Mouse (Mus musculus) liver, embryonic 16.5 days (tissue): ENCODE results near the gene Hexim2. TPM values are rescaled to one million over a fixed set of nuclear protein-coding genes. Genes with fewer than 3 reads are reported as not detected.
A peak's percentile ranks its signal among the peaks of the same experiment; 100 is the strongest.

Experiments used
- ATAC-seq: fragments of 200-750 bp; cut with Nextera tagmentation; 2 replicates; pipeline ENCODE4 v1.8.0; 2017; ENCODE audit warnings: low read depth, mild to moderate bottlenecking, moderate number of reproducible peaks, moderate library complexity
- H3K27ac ChIP-seq: fragments of 300-500 bp; sonication (generic); 2 replicates; pipeline ENCODE4 v1.5.1; 2014; ENCODE audit warnings: mild to moderate bottlenecking, low read length
- H3K27me3 ChIP-seq: fragments of 300-500 bp; sonication (generic); 2 replicates; pipeline ENCODE4 v1.6.1; 2014; ENCODE audit warnings: low read depth, low read length, mixed read lengths; ENCODE audit not compliant: control insufficient read depth, insufficient read depth
- H3K36me3 ChIP-seq: fragments of 300-500 bp; sonication (generic); 2 replicates; pipeline ENCODE4 v1.6.1; 2014; ENCODE audit warnings: mild to moderate bottlenecking; ENCODE audit not compliant: control insufficient read depth, insufficient read depth
- H3K4me1 ChIP-seq: fragments of 300-500 bp; sonication (generic); 2 replicates; pipeline ENCODE4 v1.6.1; 2014; ENCODE audit warnings: low read depth, low read length, mixed read lengths; ENCODE audit not compliant: control insufficient read depth
- H3K4me2 ChIP-seq: fragments of 300-500 bp; sonication (generic); 2 replicates; pipeline ENCODE4 v1.6.1; 2014; ENCODE audit warnings: low read depth, low read length, mixed read lengths
- H3K4me3 ChIP-seq: fragments of 300-500 bp; sonication (generic); 2 replicates; pipeline ENCODE4 v1.5.1; 2014; ENCODE audit warnings: low read depth, mild to moderate bottlenecking, low read length
- H3K9ac ChIP-seq: fragments of 300-500 bp; sonication (generic); 2 replicates; pipeline ENCODE4 v1.6.1; 2014; ENCODE audit warnings: low read depth, low read length
- H3K9me3 ChIP-seq: fragments of 300-500 bp; sonication (generic); replicated peaks from 2 replicates; pipeline ENCODE4 v1.6.1; 2016; ENCODE audit warnings: low read length; ENCODE audit not compliant: control insufficient read depth
- WGBS: fragments of 180-500 bp; shearing (Covaris S2); extraction: QIAGEN DNeasy Blood & Tissue Kit; methylation state at CpG from one replicate; pipeline ENCODE4 v1.1.7; 2014; ENCODE audit not compliant: insufficient replicate concordance; 5-methylcytosine and 5-hydroxymethylcytosine counted together
- polyA plus RNA-seq: library from polyadenylated mRNA; unstranded; fragments of >200 nt; fragmentation: Nextera tagmentation; extraction: Ambion mirVana; gene quantifications from 2 replicates; pipeline ENCODE4 v1.2.1, GENCODE M21; 2015

Hexim2 gene
- polyA plus RNA-seq, 1 experiment from 2014 or later, result 5.2 TPM

DNA sequence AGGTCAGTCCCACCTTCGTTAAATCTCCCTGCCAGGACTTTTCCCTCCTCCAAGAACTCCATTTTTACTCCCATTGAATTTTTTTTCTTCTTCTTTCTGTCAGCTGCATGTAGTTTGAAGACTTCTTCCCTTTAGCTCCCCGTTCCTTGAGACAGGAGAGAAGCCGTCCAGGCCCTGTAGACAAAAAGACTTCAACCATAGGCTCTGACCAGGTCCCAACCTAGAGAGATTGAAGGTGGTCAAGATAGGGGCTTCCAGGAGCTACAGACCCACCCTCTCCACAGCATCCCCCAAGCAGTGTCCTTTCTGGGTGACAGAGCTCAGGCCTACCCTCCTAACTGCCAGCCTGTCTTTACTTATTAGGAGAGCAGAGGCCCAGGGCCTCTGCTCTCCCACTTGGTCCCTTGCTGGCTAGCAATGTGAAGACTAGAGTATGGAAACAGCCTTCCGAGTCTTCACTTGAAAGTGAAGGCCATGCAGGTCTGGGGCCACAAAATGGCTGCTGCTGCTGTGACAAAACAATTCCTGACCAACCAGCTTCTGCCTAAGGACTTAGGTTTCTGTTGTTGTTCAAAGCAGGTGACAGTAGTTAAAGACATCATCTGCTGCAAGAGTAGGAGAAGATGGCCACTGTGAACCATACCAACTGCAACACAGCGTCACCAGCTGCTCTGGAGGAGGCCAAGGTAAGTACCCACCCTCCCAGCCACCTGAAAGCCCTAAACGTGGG lies 1.4 kb downstream of the Hexim2 start:
- peak overlapping the region; percentile 77 for H3K4me2 ChIP-seq
- ATAC-seq, result no peak
- H3K9me3 ChIP-seq, result no peaks in the 10 kb centered on the region
- H3K27ac ChIP-seq, result peak overlapping the region; percentile 94
- H3K27me3 ChIP-seq, result no peaks in the 10 kb centered on the region
- peak overlapping the region; percentile 94 for H3K4me3 ChIP-seq
- H3K4me1 ChIP-seq, result peaks cover 45% of the 10 kb centered on the region
- H3K36me3 ChIP-seq, result no peaks in the 10 kb centered on the region
- 37% methylated on average over 6 of the region's 6 CpGs for WGBS
- H3K9ac ChIP-seq, result peak overlapping the region; percentile 98

- Histone ChIP-seq H3K4me3 (peak overlapping the region; percentile 8; the same call in 1 of the 2 replicates), H3K9me3 (no peaks in the 10 kb centered on the region), H3K4me1 (peaks cover 45% of the 10 kb centered on the region), H3K27ac (peak overlapping the region; percentile 94), H3K4me2 (peak overlapping the region; percentile 77), H3K9ac (peak overlapping the region; percentile 98; the same call in 1 of the 2 replicates), H3K36me3 (no peaks in the 10 kb centered on the region; the same call in 1 of the 2 replicates), H3K27me3 (no peaks in the 10 kb centered on the region)
- no peak for ATAC-seq
- WGBS, result 52% methylated on average over 3 of the region's 3 CpGs
Measured at GRCm38 (mm10) chr11:103134221-103134620, 2.0 kb downstream of the Hexim2 start.

GRCm38 (mm10) chr11:103136039-103136577 lies 3.9 kb downstream of the Hexim2 start:
- Histone ChIP-seq H3K9ac (no peak overlapping the region), H3K4me2 (no peak overlapping the region), H3K27me3 (no peaks in the 10 kb centered on the region), H3K36me3 (no peaks in the 10 kb centered on the region; the same call in 1 of the 2 replicates), H3K4me1 (peaks cover 35% of the 10 kb centered on the region), H3K4me3 (no peak overlapping the region), H3K9me3 (no peaks in the 10 kb centered on the region), H3K27ac (no peak overlapping the region)
- ATAC-seq, result no peak
- 12% methylated on average over 8 of the region's 8 CpGs for WGBS

DNA sequence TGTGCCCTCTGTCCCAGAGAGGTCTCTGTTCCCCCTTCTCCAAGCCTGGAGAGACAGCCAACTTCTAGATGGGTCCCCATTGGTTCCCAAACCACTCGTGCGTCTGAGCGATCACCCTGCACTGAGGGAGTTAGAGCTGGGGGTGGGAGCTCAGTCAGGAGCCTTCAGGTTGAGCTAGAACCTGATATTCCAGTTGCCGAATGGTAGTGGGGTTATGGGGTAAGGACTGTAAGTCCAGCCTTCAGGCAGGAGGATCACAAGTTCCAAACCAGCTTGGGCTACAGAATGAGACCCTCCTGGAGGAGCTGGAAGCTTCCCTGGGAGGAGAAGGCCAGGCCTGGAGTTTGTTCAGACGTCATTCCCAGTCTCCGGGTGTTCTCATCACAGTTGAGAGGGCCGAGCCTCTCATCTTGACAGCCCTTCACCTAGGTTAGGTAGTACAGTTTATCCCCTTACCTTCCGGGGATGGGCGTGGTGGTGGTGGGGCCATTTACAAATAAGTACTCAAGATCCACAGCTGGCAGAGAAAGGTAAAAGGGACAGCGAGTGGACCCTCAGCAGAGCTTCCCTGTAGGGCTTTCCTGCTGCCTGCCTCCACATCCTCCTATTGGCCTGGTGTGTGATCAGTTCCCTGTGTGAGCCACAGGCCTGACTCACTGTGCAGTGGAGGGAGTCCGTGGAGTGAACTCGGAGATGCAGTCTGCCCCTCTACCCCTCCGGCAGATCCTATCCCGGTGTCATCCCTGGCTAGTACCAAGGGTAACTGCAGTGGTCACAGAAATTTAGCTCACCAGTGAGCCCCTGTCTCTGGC lies 7.9 kb downstream of the Hexim2 start:
- peaks cover 35% of the 10 kb centered on the region for H3K4me1 ChIP-seq
- peak overlapping the region; percentile 15; the same call in 1 of the 2 replicates for H3K27ac ChIP-seq

DNA sequence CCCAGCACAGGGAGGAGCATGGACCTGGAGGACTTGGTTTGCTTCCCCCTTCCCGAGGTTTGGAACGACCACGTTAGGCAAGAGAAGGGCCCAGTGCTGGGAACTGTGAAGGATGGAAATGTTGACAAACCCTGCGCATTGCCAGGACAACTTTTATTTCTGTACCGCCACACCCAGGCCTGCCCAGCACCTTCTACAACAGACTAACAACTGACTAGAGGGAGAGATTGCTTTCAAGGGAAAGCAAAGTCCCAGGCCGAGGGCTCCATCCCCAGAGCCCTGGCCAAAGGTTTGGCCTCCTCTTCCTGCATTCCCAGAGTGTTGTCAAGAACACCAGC lies 8.5 kb downstream of the Hexim2 start:
- Histone ChIP-seq H3K4me3 (no peak overlapping the region), H3K36me3 (no peaks in the 10 kb centered on the region; the same call in 1 of the 2 replicates), H3K27me3 (no peaks in the 10 kb centered on the region), H3K27ac (peak overlapping the region; percentile 15; the same call in 1 of the 2 replicates), H3K4me1 (peaks cover 30% of the 10 kb centered on the region), H3K9ac (no peak overlapping the region), H3K4me2 (no peak overlapping the region), H3K9me3 (no peaks in the 10 kb centered on the region)
- 62% methylated on average over 6 of the region's 6 CpGs for WGBS
- no peak for ATAC-seq

More for the DNA sequence above, 7.9 kb downstream of the Hexim2 start:
- no peak for ATAC-seq
- H3K9ac ChIP-seq, result no peak overlapping the region
- no peaks in the 10 kb centered on the region for H3K9me3 ChIP-seq
- H3K4me3 ChIP-seq, result no peak overlapping the region
- WGBS, result 74% methylated on average over 14 of the region's 14 CpGs
- H3K4me2 ChIP-seq, result no peak overlapping the region
- no peaks in the 10 kb centered on the region; the same call in 1 of the 2 replicates for H3K36me3 ChIP-seq
- no peaks in the 10 kb centered on the region for H3K27me3 ChIP-seq

DNA sequence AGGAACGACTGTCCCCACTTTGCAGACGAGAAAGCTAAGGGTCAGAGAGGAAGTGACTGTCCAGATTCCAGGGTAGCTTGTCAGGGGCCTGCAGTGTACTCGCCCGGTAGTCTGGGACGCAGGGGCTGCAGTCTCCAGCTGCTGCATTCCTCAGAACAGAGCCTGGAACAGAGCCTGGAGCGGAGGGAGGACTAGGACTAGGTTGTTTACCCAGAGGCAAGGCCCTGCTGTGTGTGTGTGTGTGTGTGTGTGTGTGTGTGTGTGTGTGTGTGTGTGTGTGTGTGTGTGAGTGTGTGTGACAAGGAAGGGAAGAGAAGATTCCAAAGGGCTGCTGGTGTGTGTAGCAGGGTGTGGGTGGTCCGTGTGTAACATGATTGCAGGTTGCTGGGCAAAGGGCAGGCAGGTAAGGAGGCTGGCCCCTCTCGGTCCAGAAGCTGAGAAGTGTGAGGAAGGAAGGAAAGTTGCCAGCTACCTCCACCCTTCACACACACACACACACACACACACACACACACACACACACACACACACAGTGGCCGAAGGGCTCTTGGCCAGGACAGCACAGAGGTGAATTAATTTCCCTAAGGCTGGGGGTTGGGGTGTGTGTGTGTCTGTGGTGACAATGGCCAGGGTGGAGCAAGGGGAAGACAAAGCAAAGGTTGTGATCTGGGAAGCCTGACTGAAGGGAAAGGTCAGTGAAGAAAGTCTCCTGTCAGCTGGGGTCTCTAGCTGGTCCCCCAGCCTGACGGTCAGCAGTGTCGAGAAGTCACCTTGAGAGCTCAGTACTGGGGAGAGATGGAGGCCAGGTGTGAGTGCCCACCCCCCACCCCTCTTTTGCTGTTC lies 9.1 kb downstream of the Hexim2 start:
- 39% methylated on average over 11 of the region's 11 CpGs for WGBS
- H3K4me3 ChIP-seq, result no peak overlapping the region
- H3K9ac ChIP-seq, result no peak overlapping the region
- ATAC-seq, result peak; percentile 20; the same call in 1 of the 2 replicates
- H3K4me1 ChIP-seq, result peaks cover 25% of the 10 kb centered on the region
- peak overlapping the region; percentile 47 for H3K27ac ChIP-seq
- no peak overlapping the region for H3K4me2 ChIP-seq
- H3K9me3 ChIP-seq, result no peaks in the 10 kb centered on the region
- no peaks in the 10 kb centered on the region; the same call in 1 of the 2 replicates for H3K36me3 ChIP-seq
- H3K27me3 ChIP-seq, result no peaks in the 10 kb centered on the region

DNA sequence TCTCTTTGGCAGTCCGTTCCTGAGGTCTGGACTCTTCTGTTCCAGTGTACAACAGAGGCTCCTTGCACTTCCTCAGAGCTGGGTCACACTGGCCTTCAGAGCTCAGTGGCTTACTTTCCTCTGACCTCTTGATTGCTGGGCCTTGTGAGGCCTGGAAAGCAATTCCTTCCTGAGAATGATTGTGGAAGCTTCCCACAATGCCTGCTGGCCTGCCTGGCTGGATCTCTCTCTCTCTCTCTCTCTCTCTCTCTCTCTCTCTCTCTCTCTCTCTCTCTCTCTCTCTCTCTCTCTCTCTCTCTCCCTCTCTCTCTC lies 9.7 kb downstream of the Hexim2 start:
- Histone ChIP-seq H3K27ac (peak overlapping the region; percentile 47), H3K4me3 (no peak overlapping the region), H3K9me3 (no peaks in the 10 kb centered on the region), H3K27me3 (no peaks in the 10 kb centered on the region), H3K4me2 (no peak overlapping the region), H3K36me3 (no peaks in the 10 kb centered on the region; the same call in 1 of the 2 replicates), H3K9ac (no peak overlapping the region), H3K4me1 (peaks cover 23% of the 10 kb centered on the region)
- ATAC-seq, result peak; percentile 16; the same call in 1 of the 2 replicates
- 67% methylated on average over 1 of the region's 1 CpGs for WGBS

GRCm38 (mm10) chr11:103142441-103143182 lies 10.4 kb downstream of the Hexim2 start:
- Histone ChIP-seq H3K27me3 (no peaks in the 10 kb centered on the region), H3K4me3 (no peak overlapping the region), H3K36me3 (no peaks in the 10 kb centered on the region; the same call in 1 of the 2 replicates), H3K27ac (peak overlapping the region; percentile 22; the same call in 1 of the 2 replicates), H3K9me3 (no peaks in the 10 kb centered on the region), H3K4me1 (peaks cover 23% of the 10 kb centered on the region), H3K9ac (no peak overlapping the region), H3K4me2 (no peak overlapping the region)
- WGBS, result 22% methylated on average over 8 of the region's 8 CpGs
- ATAC-seq, result no peak
